Mouse (Mus musculus): Measurements from ENCODE around the gene Csrnp3. TPM values are rescaled to one million over a fixed set of nuclear protein-coding genes. Genes with fewer than 3 reads are reported as not detected.

Gene Csrnp3
- 3.7 TPM in 1 of 2 replicates, not detected in the other for polyA plus RNA-seq (2012; rRNA removed; ENCODE audit: low replicate concordance)

DNA sequence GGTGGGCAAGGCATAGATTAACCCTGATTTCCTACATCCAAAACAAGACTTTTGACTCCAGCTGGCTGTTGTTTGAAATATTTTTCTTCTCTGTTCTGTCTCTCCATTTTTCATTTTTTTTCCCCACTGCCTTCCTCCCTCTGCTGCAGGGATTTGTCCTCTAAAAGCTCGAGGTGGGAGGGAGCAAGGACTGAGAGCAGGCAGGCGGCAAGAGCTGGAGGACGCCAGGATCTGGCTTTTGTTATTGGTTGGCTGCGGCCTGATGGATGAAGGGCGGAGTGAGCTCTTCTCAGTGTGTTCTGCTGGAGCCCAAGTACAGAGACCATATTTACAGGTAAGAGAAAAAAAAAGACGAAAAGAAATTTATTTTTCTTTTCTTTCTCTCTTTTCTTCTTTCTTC lies at the start of gene Csrnp3:
Csrnp3 (plus strand) TSS at position 217 of the 400 bp plus-strand sequence.

Other genes starting within 250 kb of the Csrnp3 start
- 0.56 and 1.5 TPM in 2 replicates for gene Scn2a, start 225.0 kb upstream of the Csrnp3 start, polyA plus RNA-seq (2012; rRNA removed; ENCODE audit: low replicate concordance)